Mouse (Mus musculus) heart, adult 2 months (tissue): ENCODE measurements around the gene Zfp12.

Experiments
- CTCF ChIP-seq: fragments of 200-600 bp; IDR thresholded peaks from 2 replicates; pipeline ENCODE4 v1.8.1; 2022; ENCODE audit warnings: antibody characterized with exemption, mild to moderate bottlenecking, moderate library complexity
- EP300 ChIP-seq: fragments of 200-500 bp; IDR thresholded peaks from 2 replicates; pipeline ENCODE4 v1.6.1; 2011; ENCODE audit warnings: low read depth, low read length, control low read depth; ENCODE audit not compliant: insufficient read depth

- TF ChIP-seq EP300 = no peak
- peak; percentile 14; the same call in 1 of the 2 replicates for TF ChIP-seq CTCF
Measured at GRCm38 (mm10) chr5:143284762-143285161, 49.8 kb downstream of the Zfp12 start.
